Mouse (Mus musculus) lung, adult 2 months (tissue): ENCODE data around the gene Lca5. TPM values are rescaled to one million over a fixed set of nuclear protein-coding genes. Genes with fewer than 3 reads are reported as not detected.
A peak's percentile ranks its signal among the peaks of the same experiment; 100 is the strongest.

Source experiments
- DNase-seq: peaks from one replicate; pipeline ENCODE4 v3.0.0; 2022
- H3K4me1 ChIP-seq: fragments of 200-500 bp; 2 replicates; pipeline ENCODE4 v1.6.1; 2011; ENCODE audit warnings: low read length; ENCODE audit not compliant: control insufficient read depth, insufficient read depth
- H3K4me3 ChIP-seq: fragments of 200-500 bp; replicated peaks from 2 replicates; pipeline ENCODE3; 2011; ENCODE audit warnings: low read depth, mild to moderate bottlenecking, control low read depth, low read length; ENCODE audit errors: extremely low read depth
- CTCF ChIP-seq: fragments of 200-500 bp; IDR thresholded peaks from 2 replicates; pipeline ENCODE4 v1.5.1; 2011; ENCODE audit warnings: mild to moderate bottlenecking, low read length, control low read depth; ENCODE audit not compliant: insufficient read depth
- POLR2A ChIP-seq: fragments of 200-500 bp; IDR thresholded peaks from 2 replicates; pipeline ENCODE4 v1.6.1; 2011; ENCODE audit warnings: low read depth, mild to moderate bottlenecking, control low read depth, low read length, borderline replicate concordance; ENCODE audit errors: extremely low read depth
- WGBS: fragments of 180-500 bp; shearing (Covaris S2); methylation state at CpG from one replicate; pipeline ENCODE4 v1.1.7; 2018; 5-methylcytosine and 5-hydroxymethylcytosine counted together
- polyA plus RNA-seq: library from polyadenylated mRNA; depleted of rRNA; stranded (reverse); fragments of >200 nt; gene quantifications from 2 replicates; pipeline ENCODE4 v1.2.3, GENCODE M21; 2012

Lca5 gene
- polyA plus RNA-seq, 1 experiment: 1.7 TPM

DNA sequence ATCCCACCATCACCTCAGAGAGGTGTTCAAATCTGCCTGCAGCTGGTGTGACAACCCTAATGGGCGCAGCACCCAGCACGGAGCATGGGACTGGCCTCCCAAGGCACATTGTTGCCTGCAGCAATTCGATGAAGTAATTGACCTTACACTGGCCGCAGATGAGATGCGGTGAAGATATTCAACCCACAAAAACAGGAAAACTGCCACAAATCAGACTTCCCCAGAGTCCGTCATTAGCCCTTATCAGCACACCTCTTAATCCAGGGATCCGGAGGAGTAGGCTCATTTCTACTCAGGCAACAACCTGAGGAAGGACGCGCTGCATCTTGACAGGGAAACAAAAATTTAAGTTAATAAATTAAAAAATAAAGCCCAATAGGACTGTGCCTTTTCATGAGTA lies 6.2 kb upstream of the Lca5 start:
- Histone ChIP-seq H3K4me1 (peaks cover 4% of the 10 kb centered on the region; the same call in 1 of the 2 replicates), H3K4me3 (peak overlapping the region; percentile 19)
- WGBS: 55% methylated on average over 9 of the region's 9 CpGs
- no peak for DNase-seq
- no peak for TF ChIP-seq CTCF
- no peak for TF ChIP-seq POLR2A

DNA sequence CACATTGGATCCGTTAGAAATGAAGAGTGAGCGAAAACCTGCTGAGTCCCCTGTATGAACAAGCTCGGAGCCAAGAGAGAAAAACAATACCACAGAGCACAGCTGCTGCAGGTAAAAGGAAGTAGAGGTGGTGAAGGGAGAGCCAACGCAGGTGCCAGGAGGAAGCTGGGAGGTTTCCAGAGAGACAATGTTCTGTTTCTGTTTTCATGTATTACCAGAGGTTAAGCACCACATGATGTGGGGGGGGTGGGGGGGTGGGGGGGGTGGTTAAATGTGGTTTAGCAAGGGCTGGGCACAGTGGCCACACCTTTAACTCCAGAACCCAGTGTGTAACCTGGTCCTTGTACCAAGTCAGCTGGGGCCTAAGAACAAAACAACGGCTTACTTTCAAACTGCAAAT lies 3.3 kb downstream of the Lca5 start:
- no peak overlapping the region for H3K4me3 ChIP-seq
- TF ChIP-seq CTCF (no peak), POLR2A (no peak)
- DNase-seq: no peak
- 64% methylated on average over 5 of the region's 5 CpGs for WGBS
- no peaks in the 10 kb centered on the region; the same call in 1 of the 2 replicates for H3K4me1 ChIP-seq

- H3K4me1 ChIP-seq: no peaks in the 10 kb centered on the region; the same call in 1 of the 2 replicates
- H3K4me3 ChIP-seq: no peak overlapping the region
- no peak for DNase-seq
- TF ChIP-seq CTCF (no peak), POLR2A (no peak)
- 51% methylated on average over 4 of the region's 4 CpGs for WGBS
Measured at GRCm38 (mm10) chr9:83434489-83434888, 6.4 kb downstream of the Lca5 start.

DNA sequence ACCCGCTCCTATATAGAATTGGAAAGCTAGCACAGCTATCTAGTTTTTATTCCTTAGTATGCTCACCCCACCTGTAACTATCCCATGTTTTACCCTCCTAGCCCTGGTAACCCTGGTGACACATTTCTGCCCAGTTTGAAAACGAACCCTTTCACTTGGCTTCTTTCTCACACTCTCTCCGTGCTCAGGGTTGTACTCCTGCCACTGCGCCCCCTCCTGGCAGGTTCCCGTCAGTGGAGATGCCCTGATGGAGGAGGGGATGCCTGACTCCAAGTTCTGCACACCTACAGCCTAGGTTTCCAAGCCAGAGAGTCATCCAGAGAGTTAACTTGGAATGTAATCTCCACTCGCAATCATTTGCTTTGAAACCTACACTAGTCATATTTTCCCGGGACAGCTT lies 7.3 kb downstream of the Lca5 start:
- TF ChIP-seq CTCF (peak; percentile 53), POLR2A (no peak)
- no peak for DNase-seq
- WGBS: 68% methylated on average over 7 of the region's 7 CpGs
- H3K4me1 ChIP-seq: no peaks in the 10 kb centered on the region; the same call in 1 of the 2 replicates
- H3K4me3 ChIP-seq: no peak overlapping the region

- WGBS: 76% methylated on average over 4 of the region's 4 CpGs
- TF ChIP-seq POLR2A (no peak), CTCF (no peak)
Measured at GRCm38 (mm10) chr9:83427926-83428325, 13.0 kb downstream of the Lca5 start.

DNA sequence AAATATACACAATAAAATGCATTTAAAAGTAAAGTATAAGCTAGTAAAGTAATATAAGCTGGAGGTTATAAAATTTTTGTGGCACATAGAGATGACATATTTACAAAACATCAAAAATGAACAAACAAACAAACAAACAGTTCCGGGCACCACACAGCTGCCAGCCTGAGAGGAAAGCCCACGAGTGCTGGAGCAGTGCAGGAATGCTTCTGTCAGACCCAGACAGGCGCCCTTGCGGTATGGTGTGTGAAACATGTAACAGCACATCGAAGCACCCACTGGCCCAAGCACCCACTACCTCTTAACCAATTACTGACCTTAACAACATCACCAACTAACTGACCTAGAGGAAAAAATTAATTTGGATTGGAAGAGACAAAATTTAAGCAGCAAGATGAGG lies 22.0 kb downstream of the Lca5 start:
- Histone ChIP-seq H3K4me1 (no peaks in the 10 kb centered on the region), H3K4me3 (no peak overlapping the region)
- TF ChIP-seq CTCF (no peak), POLR2A (no peak)
- DNase-seq: no peak
- 81% methylated on average over 5 of the region's 5 CpGs for WGBS

More at GRCm38 (mm10) chr9:83427926-83428325, 13.0 kb downstream of the Lca5 start:
- Histone ChIP-seq H3K4me1 (no peaks in the 10 kb centered on the region), H3K4me3 (no peak overlapping the region)
- no peak for DNase-seq

GRCm38 (mm10) chr9:83413046-83413445 lies 27.9 kb downstream of the Lca5 start:
- Histone ChIP-seq H3K4me3 (no peak overlapping the region), H3K4me1 (no peaks in the 10 kb centered on the region)
- WGBS: 73% methylated on average over 10 of the region's 10 CpGs
- TF ChIP-seq POLR2A: no peak
- peak; percentile 43; the same call in 1 of the 2 replicates for TF ChIP-seq CTCF
- DNase-seq: no peak

- Histone ChIP-seq H3K4me1 (no peaks in the 10 kb centered on the region; the same call in 1 of the 2 replicates), H3K4me3 (no peak overlapping the region)
- WGBS: 44% methylated on average over 7 of the region's 7 CpGs
- DNase-seq: no peak
- TF ChIP-seq POLR2A (no peak), CTCF (no peak)
Measured at GRCm38 (mm10) chr9:83405150-83405549, 35.8 kb downstream of the Lca5 start.

DNA sequence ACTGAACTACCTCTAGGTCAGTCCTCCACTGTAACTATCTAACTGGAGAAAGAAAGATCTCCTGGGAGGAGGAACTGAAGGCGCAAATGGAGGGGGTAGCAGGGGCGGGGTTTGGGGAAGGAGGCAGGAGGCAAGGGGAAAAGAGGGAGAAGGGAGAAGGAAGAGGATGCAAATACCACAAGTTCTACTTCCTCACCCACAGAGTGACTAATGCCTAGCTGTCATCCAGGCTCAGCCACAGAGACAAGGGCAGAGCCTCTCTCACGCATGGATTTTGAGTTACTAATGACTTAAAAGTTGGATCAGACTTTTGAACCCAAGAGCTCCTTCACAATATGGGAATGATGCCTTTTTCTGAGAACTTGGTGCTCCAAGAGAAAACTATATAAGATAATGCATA lies 40.1 kb downstream of the Lca5 start:
- no peaks in the 10 kb centered on the region; the same call in 1 of the 2 replicates for H3K4me1 ChIP-seq
- no peak overlapping the region for H3K4me3 ChIP-seq
- DNase-seq: no peak
- WGBS: 57% methylated on average over 3 of the region's 3 CpGs
- TF ChIP-seq POLR2A (no peak), CTCF (no peak)

DNA sequence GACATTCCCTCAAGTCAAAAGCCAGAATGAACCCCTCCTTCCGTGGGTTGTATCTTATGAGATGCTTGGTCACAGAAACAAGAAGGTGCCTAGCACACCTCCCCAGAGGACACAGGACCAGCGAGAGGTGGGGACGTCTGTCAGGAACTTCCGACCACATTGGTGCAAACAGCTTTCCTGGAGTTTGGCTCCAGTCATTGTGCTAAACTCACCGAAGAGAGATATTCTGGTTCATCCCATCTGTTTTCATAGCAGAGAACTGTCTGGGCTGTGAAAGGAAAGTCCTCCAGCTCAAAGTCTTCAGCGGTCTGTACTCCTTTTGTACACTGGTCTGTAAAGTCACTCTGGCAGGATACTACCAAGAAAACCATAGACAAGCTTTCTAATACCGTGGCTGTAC lies 41.5 kb downstream of the Lca5 start:
- TF ChIP-seq POLR2A (no peak), CTCF (no peak)
- no peak for DNase-seq
- Histone ChIP-seq H3K4me3 (no peak overlapping the region), H3K4me1 (no peaks in the 10 kb centered on the region)
- WGBS: 94% methylated on average over 7 of the region's 7 CpGs

DNA sequence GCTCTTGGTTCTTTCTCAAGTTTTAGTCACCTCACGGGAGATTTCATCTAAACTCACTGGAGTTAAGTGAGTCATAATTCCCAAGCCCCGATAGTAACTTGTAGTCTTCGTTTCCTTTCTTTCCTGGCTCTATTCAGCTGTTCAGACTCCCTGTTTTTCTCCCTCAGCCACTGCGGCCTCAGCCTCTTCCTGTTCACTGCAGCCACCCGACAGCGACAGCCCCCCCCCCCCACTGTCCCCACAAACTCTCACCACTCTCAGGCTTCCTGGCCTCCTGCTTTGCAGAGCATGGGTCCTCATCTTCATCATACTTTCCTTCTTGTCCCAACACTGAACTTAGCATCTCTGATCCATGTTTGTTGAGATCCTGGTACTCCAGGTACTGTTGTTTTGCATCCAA lies 42.7 kb downstream of the Lca5 start:
- 39% methylated on average over 6 of the region's 6 CpGs for WGBS
- no peak for DNase-seq
- no peak for TF ChIP-seq CTCF
- no peak for TF ChIP-seq POLR2A
- Histone ChIP-seq H3K4me3 (no peak overlapping the region), H3K4me1 (no peaks in the 10 kb centered on the region)
